Mouse (Mus musculus): ENCODE measurements around the gene Nkapl.

Gene Nkapl

DNA sequence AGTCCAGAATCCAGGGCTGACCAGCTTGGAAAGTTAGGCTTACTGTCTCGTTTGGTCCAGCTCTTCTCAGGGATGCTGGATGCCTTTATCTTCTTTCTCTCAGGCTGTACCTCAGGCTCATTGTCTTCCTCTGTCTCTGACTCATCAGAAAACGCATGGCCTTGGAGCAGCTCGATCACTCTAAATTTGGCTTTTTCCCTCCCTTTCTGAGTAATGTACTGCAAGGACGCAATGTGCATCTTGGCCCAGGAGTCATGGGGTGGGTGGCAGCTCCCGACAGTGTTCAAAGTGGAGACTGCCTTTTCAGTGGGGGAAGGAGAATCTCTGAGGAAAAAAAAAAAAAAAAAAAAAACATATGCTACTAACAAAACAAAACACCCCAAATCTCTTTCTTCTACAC, 45.0 kb downstream of the Nkapl start:
- no peak for DNase-seq

DNA sequence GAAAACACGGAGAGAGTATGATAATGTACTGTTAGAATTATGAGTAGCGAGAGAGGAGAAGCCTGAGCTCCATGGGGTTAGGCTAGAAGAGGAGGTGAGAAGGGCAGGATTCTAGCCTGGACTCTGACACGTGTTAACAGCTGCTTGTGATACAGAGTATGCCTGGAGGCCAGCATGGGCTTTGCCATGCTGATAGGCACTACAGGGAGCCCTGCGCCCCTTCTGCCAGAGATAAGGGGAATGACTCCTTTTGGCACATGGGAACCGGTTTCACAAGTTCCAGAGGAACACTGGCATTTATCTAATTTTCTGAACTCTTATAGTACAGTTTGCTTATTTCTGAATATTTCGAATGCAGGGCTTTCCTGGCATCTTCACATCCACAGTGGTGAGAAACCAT, 49.4 kb downstream of the Nkapl start:
- no peak for DNase-seq

DNA sequence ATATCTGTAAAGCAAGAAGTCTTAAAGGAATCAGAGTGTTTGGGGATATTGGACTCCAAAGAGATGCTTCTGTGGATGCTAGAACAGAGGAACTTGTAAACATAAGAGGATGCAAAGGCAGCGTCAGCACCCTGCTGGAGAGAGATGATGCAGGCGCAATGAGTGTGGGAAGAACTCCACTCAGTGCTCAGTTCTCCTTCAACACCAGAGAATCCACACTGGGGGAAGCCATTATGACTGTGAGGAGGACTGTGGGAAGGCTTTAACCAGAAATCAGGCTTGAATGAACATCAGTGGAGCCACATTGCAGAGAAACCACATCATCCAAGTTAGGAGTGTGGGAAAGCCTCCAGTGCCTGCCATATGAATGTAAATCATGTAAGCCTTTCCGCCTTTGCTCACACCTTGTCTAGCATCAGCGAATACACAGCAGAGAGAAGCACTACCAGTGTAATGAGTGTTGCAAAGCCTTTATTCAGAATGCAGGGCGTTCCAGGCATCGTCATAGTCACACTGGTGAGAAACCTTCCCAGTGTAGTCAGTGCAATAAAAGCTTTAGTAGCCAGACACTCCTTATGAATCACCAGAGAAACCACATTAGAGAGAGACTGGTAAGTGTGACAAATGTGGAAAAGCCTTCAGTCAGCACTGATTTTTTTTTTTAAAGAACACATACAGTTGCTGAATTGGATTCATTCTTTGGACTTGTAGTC, 50.9 kb downstream of the Nkapl start:
- DNase-seq, result no peak

Data from retina, postnatal 1 day (tissue).